Mouse (Mus musculus): ENCODE data around the gene Ptpn11.

GRCm38 (mm10) chr5:121115391-121116157, 75.6 kb downstream of the Ptpn11 start:
- TF ChIP-seq CTCF (conservative IDR thresholded peaks at IDR 0.05; ENCODE audit: low read length), result no peak
- TF ChIP-seq POU5F1 (IDR thresholded peaks at IDR 0.05; ENCODE audit: borderline replicate concordance, low read length), result no peak

Measured in E14TG2a.4 (cell line).